Mouse (Mus musculus): ENCODE data around the gene Zfp973. TPM values are rescaled to one million over a fixed set of nuclear protein-coding genes. Genes with fewer than 3 reads are reported as not detected.
"Not testable (repeated sequence)": the region's sequence is repeated elsewhere in the genome, so short reads cannot be mapped to it uniquely, and the experiment has no call there.

The Zfp973 gene
- total RNA-seq (2021) = 10.6 and 17.3 TPM in 2 replicates
- long read RNA-seq, partial matches to known transcripts = 0 of 1 reads
- long read RNA-seq, other reads (novel, unspliced or antisense) = 1 of 1 reads

- not testable (repeated sequence) for DNase-seq
Observed at GRCm38 (mm10) chr2:176670222-176670621, at the start of gene Zfp973. Gene Zfp973 (plus strand): TSS chr2:176670522.

- not testable (repeated sequence) for DNase-seq
Observed at GRCm38 (mm10) chr2:176636244-176636643, 34.1 kb upstream of the Zfp973 start, which contains the start of gene Gm14308. Gene Gm14308 (minus strand): TSS chr2:176636344.

- DNase-seq = not testable (repeated sequence)
Observed at GRCm38 (mm10) chr2:176708051-176708450, 37.7 kb downstream of the Zfp973 start, which contains the start of gene Gm14305. Gene Gm14305 (plus strand): TSS chr2:176708328.

Other genes with a start within 250 kb of the Zfp973 start
- gene Gm14435, start 246.9 kb upstream of the Zfp973 start, total RNA-seq (2021) = 10.3 and 21.4 TPM in 2 replicates
- not detected in 2 replicates for gene Gm14434, start 183.7 kb upstream of the Zfp973 start, total RNA-seq (2021)
- not detected in 2 replicates for gene Zfp967, start 149.5 kb upstream of the Zfp973 start, total RNA-seq (2021)
- 6.3 and 10.4 TPM in 2 replicates for gene Gm14308, start 34.2 kb upstream of the Zfp973 start, total RNA-seq (2021)
- 15.1 and 15.8 TPM in 2 replicates for gene Gm14305, start 37.8 kb downstream of the Zfp973 start, total RNA-seq (2021)
- 6.5 and 12.8 TPM in 2 replicates for gene Gm14295, start 128.1 kb downstream of the Zfp973 start, total RNA-seq (2021)
- not detected in 2 replicates for gene Gm14408, start 160.6 kb downstream of the Zfp973 start, total RNA-seq (2021)